Mouse (Mus musculus): Measurements from ENCODE around the gene Spag6l. TPM values are rescaled to one million over a fixed set of nuclear protein-coding genes. Genes with fewer than 3 reads are reported as not detected.
"Not testable (repeated sequence)": the region's sequence is repeated elsewhere in the genome, so short reads cannot be mapped to it uniquely, and the experiment has no call there.

Gene Spag6l
- total RNA-seq (2022), result under 1 TPM; 0.25 to 0.94 (median 0.60) TPM

DNA sequence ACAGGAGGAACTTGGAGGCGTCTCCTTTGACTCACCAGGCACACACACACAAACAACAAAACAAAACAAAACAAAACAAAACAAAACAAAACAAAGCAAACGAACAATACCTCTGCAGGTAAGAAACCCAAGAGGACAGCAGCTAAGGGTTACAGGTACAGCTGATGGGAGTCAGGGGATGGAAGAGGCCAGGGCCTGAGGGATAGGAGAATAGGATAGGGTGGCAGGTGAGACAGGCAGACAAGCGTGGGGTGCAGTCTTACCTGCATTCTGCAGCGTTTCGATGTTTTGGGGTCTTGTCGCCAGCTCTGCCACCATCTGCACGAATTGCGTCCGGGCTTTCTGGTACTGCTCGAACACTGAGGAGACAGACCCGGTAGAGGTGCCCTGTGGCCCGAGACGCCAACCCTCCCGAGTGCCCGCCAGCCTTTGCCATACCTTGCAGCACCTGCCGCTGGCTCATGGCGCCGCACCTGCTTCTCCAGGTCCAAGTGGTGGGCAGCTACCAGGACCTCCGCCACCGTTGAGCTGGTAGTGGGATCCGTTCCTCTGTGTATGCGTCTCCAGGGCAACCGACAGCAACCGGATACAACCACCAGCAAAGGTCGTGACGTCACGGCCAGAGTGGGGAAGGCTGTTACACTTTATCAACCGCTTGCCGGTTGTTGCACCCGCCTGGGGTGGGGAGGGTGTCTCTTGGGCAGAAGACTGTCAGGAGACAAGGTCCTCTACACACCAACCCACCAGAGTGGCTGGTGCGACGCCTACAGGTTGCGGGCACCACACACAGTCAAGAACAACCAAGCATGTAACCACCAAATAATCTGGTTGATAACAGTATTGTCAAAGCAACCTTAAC is at the start of gene Spag6l:
TSS of gene Spag6l (minus strand) at position 700 of the 859 bp plus-strand sequence.
- peak; percentile 6 for DNase-seq

DNA sequence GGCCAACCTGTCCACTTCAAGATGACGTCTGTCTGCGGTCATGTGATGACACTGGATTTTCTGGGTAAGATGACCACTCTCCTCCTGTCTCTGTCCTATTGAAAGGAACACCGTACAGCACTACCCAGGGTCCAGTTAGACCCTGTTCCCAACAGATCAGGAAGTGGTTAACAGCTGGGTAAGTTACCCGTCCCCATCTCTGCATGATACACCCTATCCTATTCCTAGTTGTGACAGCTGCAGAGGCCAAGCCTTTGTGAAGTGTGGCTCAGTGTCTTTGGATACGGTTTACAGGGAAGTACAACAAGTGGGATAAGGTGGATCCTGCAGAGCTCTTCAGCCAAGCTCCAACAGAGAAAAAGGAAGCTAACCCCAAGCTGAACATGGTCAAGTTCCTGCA is 49.8 kb upstream of the Spag6l start:
- no peak for DNase-seq

DNA sequence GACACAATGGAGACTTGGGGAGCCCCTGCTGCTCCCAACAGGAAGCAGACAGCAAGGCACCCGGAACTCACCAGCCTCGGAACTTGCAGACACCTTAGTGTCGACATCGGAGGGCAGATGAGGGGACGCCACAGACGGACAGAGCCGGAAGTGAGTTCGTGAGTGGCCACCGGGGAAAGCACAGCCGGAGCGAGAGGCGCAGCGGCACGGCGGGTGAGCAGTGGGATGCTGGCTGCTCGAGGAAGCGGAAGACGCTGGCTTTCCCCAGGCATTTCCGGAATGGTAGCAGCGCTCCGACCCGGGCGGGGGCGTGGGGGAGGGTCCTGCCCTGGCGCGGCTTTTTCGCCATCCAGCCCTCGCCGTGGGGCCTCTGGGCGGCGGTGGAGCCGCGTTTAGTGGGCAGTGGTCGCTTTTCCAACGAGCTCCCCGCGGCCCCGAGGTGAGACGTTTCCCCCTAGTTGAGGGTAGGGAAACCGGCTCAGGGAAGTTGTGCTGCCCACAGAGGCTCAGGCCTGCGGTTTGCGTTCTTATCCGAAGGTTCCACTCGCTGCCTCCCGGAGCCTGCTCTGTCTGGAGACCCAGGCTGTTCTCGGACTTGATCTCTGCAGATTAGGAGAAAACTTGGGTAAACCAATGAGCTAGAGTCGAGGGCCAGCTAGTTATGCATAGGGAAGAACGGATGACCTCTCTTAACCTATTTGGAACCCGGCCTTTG is 41.5 kb upstream of the Spag6l start, which contains the start of the genes Top3b and Vpreb1:
TSS of gene Top3b (plus strand) at position 120 of the 715 bp plus-strand sequence.
TSS of gene Vpreb1 (minus strand) at position 227 of the 715 bp plus-strand sequence.
- DNase-seq, result peak; percentile 86

- no peak for DNase-seq
These were observed 41.0 kb upstream of the Spag6l start for GRCm38 (mm10) chr16:16870241-16870616.

DNA sequence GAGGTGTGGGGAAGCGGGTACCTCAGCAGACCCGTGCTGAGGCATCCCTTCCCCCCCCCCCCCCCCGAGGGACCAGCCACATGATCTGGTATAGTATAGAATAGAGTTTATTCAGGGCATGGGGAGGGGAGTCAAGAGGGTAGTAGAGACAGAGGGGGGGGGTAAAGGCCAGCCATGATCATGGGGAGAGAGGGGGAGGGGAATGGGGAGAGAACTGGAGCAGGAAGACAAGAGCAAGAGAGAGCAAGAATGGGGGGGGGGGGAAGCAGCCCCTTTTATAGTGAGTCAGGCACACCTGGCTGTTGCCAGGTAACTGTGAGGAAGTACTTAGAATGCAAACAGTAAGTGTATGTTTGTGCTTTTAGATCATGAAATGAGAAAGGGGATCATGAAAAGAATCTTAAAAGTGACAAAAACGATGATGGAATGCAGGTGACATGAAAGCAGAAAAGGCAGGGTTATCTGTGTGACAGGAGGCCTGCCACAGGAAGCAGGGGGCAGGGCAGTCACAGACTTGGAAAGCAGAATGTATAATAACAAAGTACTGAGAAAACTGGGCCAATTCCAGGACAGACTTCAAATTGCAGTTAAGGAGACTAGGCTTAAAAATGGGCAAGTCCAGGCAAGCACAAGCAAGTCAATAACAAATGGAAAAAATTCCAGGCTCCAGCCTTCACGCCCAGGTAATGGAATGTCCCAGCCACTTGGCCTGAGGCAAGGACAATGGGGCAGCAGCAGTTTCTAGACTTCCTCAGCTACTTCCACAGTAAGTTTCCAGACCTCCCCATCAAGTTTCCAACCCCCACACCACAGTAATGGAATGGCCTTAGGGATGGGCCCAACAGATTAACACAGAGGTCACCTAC is 36.7 kb upstream of the Spag6l start:
- DNase-seq, result no peak

GRCm38 (mm10) chr16:16865217-16865616 is 36.0 kb upstream of the Spag6l start:
- no peak for DNase-seq

- no peak for DNase-seq
These were observed 34.7 kb upstream of the Spag6l start, which contains the start of gene Igll1 for GRCm38 (mm10) chr16:16863978-16864377. TSS of gene Igll1 (minus strand) at chr16:16863985.

- DNase-seq, result no peak
These were observed 33.0 kb upstream of the Spag6l start for GRCm38 (mm10) chr16:16862288-16862687.

DNA sequence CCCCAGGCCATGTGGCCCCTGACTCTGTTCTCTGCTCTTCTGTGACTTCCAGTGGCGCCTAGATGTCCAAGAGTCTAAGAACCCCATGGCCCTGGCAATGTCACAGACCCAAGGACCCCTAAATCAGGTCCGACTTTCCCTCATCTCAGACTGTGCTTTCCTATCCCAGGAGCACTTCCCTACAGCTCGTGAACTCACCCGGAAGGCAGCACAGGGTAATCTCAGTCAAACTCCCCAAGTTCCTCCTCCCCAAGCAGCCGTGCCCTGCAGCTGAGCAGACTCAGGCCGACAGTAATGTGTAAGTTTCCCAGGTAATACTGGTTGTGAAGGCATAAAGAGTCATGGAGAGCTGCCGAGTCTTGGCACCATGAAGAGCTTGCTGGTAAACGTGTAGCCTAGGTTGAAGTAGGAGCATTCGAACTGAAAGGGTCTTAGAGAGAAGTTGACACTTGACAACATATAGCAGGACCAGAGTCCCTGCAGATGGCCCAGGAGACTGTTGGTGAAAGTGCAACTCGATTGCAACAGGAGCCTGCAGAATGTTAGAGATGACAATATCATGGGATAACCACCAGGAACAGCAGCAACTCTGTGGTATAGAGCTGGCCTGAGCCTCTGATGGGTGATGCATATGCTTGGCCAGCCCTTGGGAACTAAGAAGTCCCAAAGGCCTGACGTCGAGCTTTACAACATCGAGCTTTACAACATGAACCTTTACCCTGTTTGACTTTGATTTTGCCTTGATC is 27.6 kb upstream of the Spag6l start:
- DNase-seq, result no peak

- not testable (repeated sequence) for DNase-seq
These were observed 26.8 kb upstream of the Spag6l start for GRCm38 (mm10) chr16:16856054-16856453.

DNA sequence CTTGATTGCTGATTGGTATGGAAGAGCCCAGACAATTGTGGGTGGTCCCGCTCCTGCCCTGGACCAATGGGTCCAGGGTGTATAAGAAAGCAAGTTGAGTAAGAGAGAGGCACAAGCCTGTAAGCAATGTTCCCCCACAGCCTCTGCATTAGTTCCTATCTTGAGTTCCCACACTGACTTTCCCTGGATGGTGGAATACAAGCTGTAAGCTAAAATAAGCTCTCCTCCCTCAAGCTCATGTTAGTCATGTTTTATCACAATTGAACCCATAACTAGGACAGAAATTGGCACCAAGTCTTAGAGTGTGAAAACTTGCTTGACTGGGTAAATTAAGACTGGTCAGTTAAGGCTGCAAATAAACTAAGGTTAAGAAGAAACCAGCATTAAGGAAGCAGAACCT is 26.3 kb upstream of the Spag6l start:
- no peak for DNase-seq

DNA sequence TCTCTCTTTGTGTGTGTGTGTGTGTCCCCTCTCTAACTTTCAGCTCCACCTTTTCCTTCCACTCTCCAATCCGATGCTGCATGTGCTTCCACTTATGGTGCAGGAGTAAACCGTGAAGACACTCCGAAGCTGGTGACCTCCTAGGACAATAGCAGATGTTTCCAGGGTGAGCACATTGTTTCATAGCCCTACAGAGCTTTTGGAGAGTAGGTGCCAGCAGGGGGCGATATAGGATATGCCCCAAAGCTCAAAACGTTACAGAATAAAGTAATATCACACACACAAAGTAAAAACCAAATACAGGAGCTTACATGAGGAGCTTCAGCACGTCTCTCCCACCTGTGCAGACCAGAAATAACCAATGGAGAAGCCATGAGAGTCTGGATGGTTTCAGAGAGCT is 25.6 kb upstream of the Spag6l start:
- no peak for DNase-seq

DNA sequence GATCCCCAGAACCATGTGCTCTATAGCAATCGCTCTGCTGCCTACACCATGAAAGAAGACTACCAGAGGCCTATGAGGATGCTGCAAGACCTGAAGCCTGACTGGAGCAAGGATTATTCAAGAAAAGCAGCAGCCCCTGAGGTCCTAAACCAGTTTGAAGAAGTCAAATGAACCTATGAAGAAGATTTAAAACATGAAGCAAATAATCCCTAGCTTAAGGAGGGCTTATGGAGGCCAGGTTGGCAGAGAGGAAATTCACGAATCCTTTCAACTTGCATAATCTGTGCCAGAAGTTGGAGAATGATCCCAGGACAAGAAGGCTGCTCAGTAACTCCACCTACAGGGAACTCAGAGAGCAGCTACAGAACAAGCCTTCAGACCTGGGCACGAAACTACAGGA is 23.2 kb upstream of the Spag6l start:
- no peak for DNase-seq

DNA sequence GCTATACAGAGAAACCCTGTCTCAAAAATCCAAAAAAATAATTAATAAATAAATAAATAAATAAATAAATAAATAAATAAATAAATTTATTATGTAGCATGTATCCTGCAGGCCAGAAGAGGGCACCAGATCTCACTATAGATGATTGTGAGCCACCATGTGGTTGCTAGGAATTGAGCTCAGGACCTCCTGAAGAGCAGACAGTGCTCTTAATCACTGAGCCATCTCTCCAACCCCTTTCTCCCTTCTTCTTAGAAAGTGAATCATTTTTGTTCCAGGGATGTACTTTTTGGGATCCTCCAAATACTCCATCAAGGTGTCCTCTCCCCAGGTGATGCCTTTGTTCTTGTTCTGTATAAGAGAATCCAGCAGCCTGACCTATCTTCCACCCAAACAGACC is 19.9 kb upstream of the Spag6l start:
- no peak for DNase-seq

- DNase-seq, result no peak
These were observed 415 bp upstream of the Spag6l start for GRCm38 (mm10) chr16:16829671-16830070.

GRCm38 (mm10) chr16:16826223-16826622 is 3.0 kb downstream of the Spag6l start:
- DNase-seq, result no peak

- no peak for DNase-seq
These were observed 3.8 kb downstream of the Spag6l start for GRCm38 (mm10) chr16:16825476-16825875.

DNA sequence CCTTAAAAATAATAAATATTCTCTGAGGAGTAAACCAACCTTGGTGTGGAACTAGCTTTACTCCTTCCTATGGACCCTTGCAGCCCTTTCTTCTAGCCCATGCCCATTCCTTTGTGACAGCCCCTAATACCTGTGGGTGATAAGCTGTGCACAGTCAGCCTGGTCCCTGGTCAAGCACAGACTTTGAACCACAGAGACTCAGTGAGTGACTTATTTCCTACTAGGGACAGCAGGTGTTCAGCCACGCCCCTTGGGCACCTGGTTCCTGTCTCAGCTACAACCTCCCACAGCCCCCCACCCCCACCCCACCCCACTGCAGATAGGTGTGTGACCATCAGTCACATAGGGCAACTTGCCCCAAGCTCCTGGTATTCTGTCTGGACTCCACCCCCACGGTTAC is 22.9 kb downstream of the Spag6l start:
- no peak for DNase-seq

Data from adrenal gland, adult 8-10 months (tissue).